Mouse (Mus musculus): ENCODE data around the gene Slc35b2. TPM values are rescaled to one million over a fixed set of nuclear protein-coding genes. Genes with fewer than 3 reads are reported as not detected.

Slc35b2 gene
- total RNA-seq, 2 experiments from 2014 or later: 27.6 to 32.7 TPM

GRCm38 (mm10) chr17:45594195-45594594, 30.5 kb downstream of the Slc35b2 start:
- intact Hi-C loops (cut with DNase I): no loop called here
- DNase-seq: no peak

- intact Hi-C loops (cut with DNase I): no loop called here
- peak; percentile 83 to 87 for DNase-seq
Measured at GRCm38 (mm10) chr17:45594881-45595735, 31.4 kb downstream of the Slc35b2 start.

GRCm38 (mm10) chr17:45595736-45596390, 32.2 kb downstream of the Slc35b2 start:
- intact Hi-C loops (cut with DNase I): no loop called here
- DNase-seq: peak in 1 of 2 experiments; percentile 38

- peak; percentile 80 to 85 for DNase-seq
- intact Hi-C loops (cut with DNase I): no loop called here
Measured at GRCm38 (mm10) chr17:45596631-45597396, 33.1 kb downstream of the Slc35b2 start.

- intact Hi-C loops (cut with DNase I): no loop called here
- DNase-seq: peak in 1 of 2 experiments; percentile 57
Measured at GRCm38 (mm10) chr17:45597787-45598186, 34.1 kb downstream of the Slc35b2 start.

- DNase-seq: no peak
- intact Hi-C loops (cut with DNase I): no loop called here
Measured at GRCm38 (mm10) chr17:45598376-45598775, 34.7 kb downstream of the Slc35b2 start.

- intact Hi-C loops (cut with DNase I): no loop called here
- no peak for DNase-seq
Measured at GRCm38 (mm10) chr17:45598891-45599290, 35.2 kb downstream of the Slc35b2 start.

GRCm38 (mm10) chr17:45599446-45600242, 36.0 kb downstream of the Slc35b2 start, which contains the start of gene Slc29a1:
Slc29a1 (minus strand) TSS chr17:45599606.
- intact Hi-C loops (cut with DNase I): no loop called here
- DNase-seq: peak; percentile 66 to 69

- no peak for DNase-seq
- intact Hi-C loops (cut with DNase I): no loop called here
Measured at GRCm38 (mm10) chr17:45600267-45600666, 36.6 kb downstream of the Slc35b2 start.

GRCm38 (mm10) chr17:45601325-45601724, 37.7 kb downstream of the Slc35b2 start:
- no peak for DNase-seq
- intact Hi-C loops (cut with DNase I): no loop called here

GRCm38 (mm10) chr17:45601877-45602304, 38.2 kb downstream of the Slc35b2 start, which contains the start of gene Mymx:
Mymx (minus strand) TSS chr17:45602102.
- no peak for DNase-seq
- intact Hi-C loops (cut with DNase I): no loop called here

GRCm38 (mm10) chr17:45602984-45603383, 39.3 kb downstream of the Slc35b2 start:
- intact Hi-C loops (cut with DNase I): no loop called here
- no peak for DNase-seq

GRCm38 (mm10) chr17:45606992-45607879, 43.6 kb downstream of the Slc35b2 start:
- intact Hi-C loops (cut with DNase I): no loop called here
- DNase-seq: no peak

- no peak for DNase-seq
- intact Hi-C loops (cut with DNase I): no loop called here
Measured at GRCm38 (mm10) chr17:45608396-45608795, 44.7 kb downstream of the Slc35b2 start.

GRCm38 (mm10) chr17:45610144-45610866, 46.6 kb downstream of the Slc35b2 start:
- DNase-seq: peak; percentile 37 to 60
- intact Hi-C loops (cut with DNase I): no loop called here

- no peak for DNase-seq
Measured at GRCm38 (mm10) chr17:45612008-45612407, 48.3 kb downstream of the Slc35b2 start.

GRCm38 (mm10) chr17:45612921-45613320, 49.2 kb downstream of the Slc35b2 start:
- no peak for DNase-seq
- intact Hi-C loops (cut with DNase I): no loop called here

More at GRCm38 (mm10) chr17:45612008-45612407, 48.3 kb downstream of the Slc35b2 start:
- intact Hi-C loops (cut with DNase I): no loop called here

GRCm38 (mm10) chr17:45616046-45616650, 52.5 kb downstream of the Slc35b2 start:
- DNase-seq: no peak
- intact Hi-C loops (cut with DNase I): no loop called here
